Mouse (Mus musculus): Measurements from ENCODE around the gene Kif19a.

Gene Kif19a

GRCm38 (mm10) chr11:114780076-114780475 lies 14.9 kb downstream of the Kif19a start:
- no peak for DNase-seq (ENCODE audit: low read depth, low spot score)

GRCm38 (mm10) chr11:114785892-114786291 lies 20.7 kb downstream of the Kif19a start:
- peak; percentile 41 for DNase-seq (ENCODE audit: low read depth, low spot score)

GRCm38 (mm10) chr11:114786326-114786725 lies 21.1 kb downstream of the Kif19a start:
- DNase-seq (ENCODE audit: low read depth, low spot score) = peak; percentile 54

GRCm38 (mm10) chr11:114787611-114788010 lies 22.4 kb downstream of the Kif19a start:
- no peak for DNase-seq (ENCODE audit: low read depth, low spot score)

- DNase-seq (ENCODE audit: low read depth, low spot score) = peak; percentile 82
These were observed 24.0 kb downstream of the Kif19a start for GRCm38 (mm10) chr11:114789061-114789714.

- DNase-seq (ENCODE audit: low read depth, low spot score) = no peak
These were observed 24.5 kb downstream of the Kif19a start for GRCm38 (mm10) chr11:114789716-114790115.

- no peak for DNase-seq (ENCODE audit: low read depth, low spot score)
These were observed 25.0 kb downstream of the Kif19a start for GRCm38 (mm10) chr11:114790171-114790570.

- DNase-seq (ENCODE audit: low read depth, low spot score) = no peak
These were observed 25.7 kb downstream of the Kif19a start for GRCm38 (mm10) chr11:114790841-114791240.

- no peak for DNase-seq (ENCODE audit: low read depth, low spot score)
These were observed 26.2 kb downstream of the Kif19a start for GRCm38 (mm10) chr11:114791351-114791889.

- no peak for DNase-seq (ENCODE audit: low read depth, low spot score)
These were observed 26.8 kb downstream of the Kif19a start for GRCm38 (mm10) chr11:114791891-114792411.

GRCm38 (mm10) chr11:114792931-114793494 lies 27.8 kb downstream of the Kif19a start:
- DNase-seq (ENCODE audit: low read depth, low spot score) = no peak

GRCm38 (mm10) chr11:114793868-114794545 lies 28.8 kb downstream of the Kif19a start:
- no peak for DNase-seq (ENCODE audit: low read depth, low spot score)

- no peak for DNase-seq (ENCODE audit: low read depth, low spot score)
These were observed 29.5 kb downstream of the Kif19a start for GRCm38 (mm10) chr11:114794691-114795090.

GRCm38 (mm10) chr11:114795231-114795746 lies 30.1 kb downstream of the Kif19a start:
- peak; percentile 40 for DNase-seq (ENCODE audit: low read depth, low spot score)

GRCm38 (mm10) chr11:114795848-114796322 lies 30.7 kb downstream of the Kif19a start, which contains the start of gene Btbd17:
Gene Btbd17, minus strand, starts transcription at chr11:114795945.
- DNase-seq (ENCODE audit: low read depth, low spot score) = no peak

GRCm38 (mm10) chr11:114797176-114797575 lies 32.0 kb downstream of the Kif19a start:
- DNase-seq (ENCODE audit: low read depth, low spot score) = no peak

- DNase-seq (ENCODE audit: low read depth, low spot score) = no peak
These were observed 32.8 kb downstream of the Kif19a start for GRCm38 (mm10) chr11:114797981-114798380.

- DNase-seq (ENCODE audit: low read depth, low spot score) = no peak
These were observed 33.4 kb downstream of the Kif19a start, which contains the start of gene Gpr142 for GRCm38 (mm10) chr11:114798624-114799023. Gene Gpr142, plus strand, starts transcription at chr11:114798924.

- DNase-seq (ENCODE audit: low read depth, low spot score) = no peak
These were observed 36.7 kb downstream of the Kif19a start for GRCm38 (mm10) chr11:114801906-114802305.

- DNase-seq (ENCODE audit: low read depth, low spot score) = no peak
These were observed 37.5 kb downstream of the Kif19a start for GRCm38 (mm10) chr11:114802540-114803267.

GRCm38 (mm10) chr11:114803990-114804389 lies 38.8 kb downstream of the Kif19a start:
- no peak for DNase-seq (ENCODE audit: low read depth, low spot score)

Measured in CD4-positive, CD25-positive, alpha-beta regulatory T cell, adult 2 months (primary cell).